ENCODE assay signal across 2 mouse cellular contexts in the genomic region with DNA sequence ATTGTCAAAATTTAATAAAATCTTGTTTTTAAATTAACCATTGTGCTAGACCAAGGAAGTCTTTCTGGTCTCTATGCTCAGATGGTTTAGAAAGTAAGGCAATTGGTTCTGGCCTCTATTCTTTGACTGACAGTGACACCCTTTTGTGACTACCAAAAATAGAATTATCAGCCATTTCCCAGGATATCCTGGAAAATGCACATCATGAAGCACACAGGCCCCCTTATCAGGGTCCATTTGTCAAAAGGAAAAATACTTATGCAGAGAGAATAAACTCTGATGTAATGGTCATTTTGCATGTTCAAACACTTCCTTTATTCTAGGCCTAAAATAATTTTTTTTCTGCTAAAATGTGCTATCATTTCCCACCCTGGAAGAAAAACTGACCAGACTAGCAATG.
TF ChIP-seq lines count a peak whose summit lies in the region.

No protein-coding gene starts in this region.

TF ChIP-seq in CH12.LX, 34 proteins besides CTCF, POLR2A, EP300 and RAD21:
- TF ChIP-seq SIN3A (IDR thresholded peaks at IDR 0.05; ENCODE audit: low read length) (no peak), ETS1 (conservative IDR thresholded peaks at IDR 0.05; ENCODE audit: low read depth, low read length) (0 out of 2 replicates have a peak, but pooled peaks have one; percentile 17), MEF2A (IDR thresholded peaks at IDR 0.05; ENCODE audit: borderline replicate concordance, low read depth, low read length) (peak; percentile 72; the same call in 1 of the 2 replicates), ZKSCAN1 (IDR thresholded peaks at IDR 0.05; ENCODE audit: borderline replicate concordance, low read depth, low read length) (no peak), NRF1 (IDR thresholded peaks at IDR 0.05; ENCODE audit: low read depth, low read length) (no peak)

TF ChIP-seq in MEL, 35 proteins besides CTCF, POLR2A, EP300 and RAD21:
- TF ChIP-seq MEF2A (IDR thresholded peaks at IDR 0.05; ENCODE audit: extremely low read depth, insufficient replicate concordance, low read depth, low read length, poor library complexity, severe bottlenecking) = peak; percentile 74; the same call in 1 of the 2 replicates
- TF ChIP-seq ETS1 (IDR thresholded peaks at IDR 0.05; ENCODE audit: low read depth, low read length) = peak; percentile 41; the same call in 1 of the 2 replicates
- no peak for TF ChIP-seq NRF1 (IDR thresholded peaks at IDR 0.05; ENCODE audit: insufficient read depth, low read depth, low read length, poor library complexity, severe bottlenecking)
TF ChIP-seq in MEL: peak in this region for 2.
